Mouse (Mus musculus): ENCODE results near the gene Urgcp. TPM values are rescaled to one million over a fixed set of nuclear protein-coding genes. Genes with fewer than 3 reads are reported as not detected.

Gene Urgcp
- 10 to 100 TPM; 26.2 to 34.2 TPM for total RNA-seq (2023)

DNA sequence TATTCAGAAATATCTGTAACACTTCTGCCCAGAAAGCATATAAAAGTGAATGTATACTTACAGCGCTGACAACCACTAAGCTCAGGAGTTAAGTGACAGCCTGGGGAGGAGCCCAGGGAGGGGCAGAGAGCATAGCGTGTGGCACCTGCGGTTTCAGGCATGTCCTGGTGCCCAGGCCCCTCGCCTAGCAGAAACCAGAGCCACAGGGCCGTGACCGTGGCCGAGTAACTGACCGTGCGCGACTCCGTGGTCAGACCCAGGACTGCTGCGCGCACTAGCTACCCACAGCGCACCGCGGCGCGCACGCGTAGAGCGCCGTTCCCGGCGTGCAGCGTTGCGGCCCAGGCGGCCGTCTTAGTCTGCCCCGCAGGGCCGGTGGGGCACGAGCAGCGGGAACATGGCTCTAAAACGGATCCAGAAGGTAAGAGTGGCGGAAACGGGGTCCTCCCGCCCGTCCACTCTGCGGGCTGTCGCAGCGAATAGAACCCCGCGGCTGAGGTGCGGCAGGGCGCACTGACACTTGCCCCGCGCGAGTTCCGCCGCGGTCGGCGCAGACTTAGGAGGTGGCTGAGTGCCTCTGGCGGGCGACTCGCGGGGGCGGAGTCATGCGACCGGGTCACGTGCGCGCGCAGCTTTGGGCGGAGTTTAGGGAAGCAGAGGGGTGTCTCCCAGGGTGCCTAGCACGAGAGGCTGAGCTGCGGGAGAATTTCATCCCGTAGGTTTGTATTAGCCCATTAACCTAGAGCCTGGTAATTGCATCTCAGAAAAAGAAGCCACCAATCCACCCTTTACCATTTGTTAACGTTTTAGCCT, at the start of gene Urgcp:
Gene Urgcp, minus strand, starts transcription at position 557 of the 813 bp plus-strand sequence.

GRCm38 (mm10) chr11:5803551-5803981, 41.4 kb upstream of the Urgcp start, which contains the start of gene Pgam2:
Pgam2 (minus strand) TSS chr11:5803733.

DNA sequence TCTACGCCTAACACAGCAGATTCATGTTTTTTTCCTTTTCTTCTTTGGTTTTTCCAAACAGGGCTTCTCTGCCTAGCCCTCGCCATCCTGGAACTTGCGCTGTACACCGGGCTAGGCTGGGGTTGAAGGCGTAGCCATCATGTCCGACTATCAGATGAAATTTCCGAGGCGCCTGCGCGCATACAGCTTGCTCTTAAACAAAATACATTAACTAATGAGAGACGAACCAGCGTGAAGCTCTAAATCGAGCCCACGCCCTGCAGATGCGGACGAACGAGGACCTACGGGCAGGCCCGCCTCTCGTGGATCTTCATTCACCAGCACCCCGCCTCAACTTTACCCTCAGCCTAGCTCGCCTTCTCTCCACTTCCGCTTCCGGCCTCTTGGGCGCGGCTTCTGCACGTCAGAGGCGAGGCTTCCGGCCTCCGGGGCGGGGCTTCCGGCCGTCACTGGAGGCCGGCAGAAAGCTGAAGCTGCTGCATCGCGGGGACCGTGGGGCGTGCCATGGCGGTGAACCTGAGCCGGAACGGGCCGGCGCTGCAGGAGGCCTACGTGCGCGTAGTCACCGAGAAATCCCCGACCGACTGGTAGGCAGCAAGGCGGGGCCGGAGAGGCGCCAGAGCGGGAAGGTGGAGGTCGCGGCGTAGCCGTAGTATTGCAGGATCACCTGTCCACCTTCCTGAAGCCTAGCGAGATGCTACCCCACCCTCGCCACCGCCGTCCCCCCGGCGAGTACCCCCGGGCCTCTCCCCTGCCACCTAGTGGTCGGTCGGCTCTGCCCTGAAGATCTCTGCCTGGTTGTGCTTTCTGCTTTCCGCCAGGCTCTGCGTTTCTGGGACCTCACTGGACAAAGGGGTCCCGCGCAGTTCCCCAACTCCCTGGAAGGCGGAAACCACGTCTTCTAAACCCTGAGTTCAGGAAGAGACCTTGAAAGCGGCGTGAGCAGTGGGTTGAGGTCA, 26.2 kb upstream of the Urgcp start, which contains the start of gene Dbnl:
Gene Dbnl, plus strand, starts transcription at position 433 of the 959 bp plus-strand sequence.

GRCm38 (mm10) chr11:5715630-5716105, 46.5 kb downstream of the Urgcp start, which contains the start of gene Mrps24:
Mrps24 (minus strand) TSS chr11:5715680.

Other genes starting within 250 kb of the Urgcp start
- gene Xbp1, start 241.7 kb downstream of the Urgcp start, total RNA-seq (2023) = 100 to 1,000 TPM; 112 to 127 TPM
- gene Ccdc117, start 220.2 kb downstream of the Urgcp start, total RNA-seq (2023) = 10 to 100 TPM; 31.7 to 49.6 TPM
- not detected for gene Ankrd36, start 192.7 kb downstream of the Urgcp start, total RNA-seq (2023)
- 10 to 100 TPM; 63.3 to 63.7 TPM for gene Mrps24, start 46.7 kb downstream of the Urgcp start, total RNA-seq (2023)
- gene Dbnl, start 26.1 kb upstream of the Urgcp start, total RNA-seq (2023) = 100 to 1,000 TPM; 181 to 182 TPM
- not detected for gene Pgam2, start 41.4 kb upstream of the Urgcp start, total RNA-seq (2023)
- gene Polm, start 75.6 kb upstream of the Urgcp start, total RNA-seq (2023) = 100 to 1,000 TPM; 103 to 112 TPM
- under 1 TPM in 1 of 2 experiments, not detected in 1; 0.44 TPM for gene Aebp1, start 99.6 kb upstream of the Urgcp start, total RNA-seq (2023)
- gene Pold2, start 115.9 kb upstream of the Urgcp start, total RNA-seq (2023) = 10 to 100 TPM; 47.4 to 50.0 TPM
- not detected for gene Myl7, start 136.4 kb upstream of the Urgcp start, total RNA-seq (2023)
- gene Gck, start 187.7 kb upstream of the Urgcp start, total RNA-seq (2023) = not detected
- 10 to 100 TPM; 61.0 to 75.1 TPM for gene Ykt6, start 193.3 kb upstream of the Urgcp start, total RNA-seq (2023)